7 mouse cellular contexts compared by ENCODE assay signal in genomic region chr4:76448678-76449465, GRCm38 (mm10).
DNase-seq lines count a peak whose midpoint lies in the region; ATAC-seq and TF ChIP-seq lines count a peak whose summit lies in the region.

No protein-coding gene starts in this region.

- H3K4me2 ChIP-seq in lung, postnatal 0 days (replicated peaks; ENCODE audit: low read depth, low read length), result peak overlapping the region; percentile 96
- peak overlapping the region; percentile 63 for H3K4me2 ChIP-seq in neural tube, embryonic 14.5 days (ENCODE audit: low read depth, low read length)

- no peaks in the 10 kb centered on the region for H3K4me1 ChIP-seq in lung, postnatal 0 days (ENCODE audit: insufficient read depth, low read depth, low read length)
- peaks cover 22% of the 10 kb centered on the region for H3K4me1 ChIP-seq in forebrain, embryonic 10.5 days
- H3K4me1 ChIP-seq in neural tube, embryonic 14.5 days (ENCODE audit: control insufficient read depth, insufficient read depth, low read length), result 0 out of 2 replicates have a peak, but pooled peaks cover 5% of the 10 kb centered on the region

- no peaks in the 10 kb centered on the region for H3K27me3 ChIP-seq in lung, postnatal 0 days (replicated peaks; ENCODE audit: insufficient read depth, low read length)
- H3K27me3 ChIP-seq in forebrain, embryonic 10.5 days (ENCODE audit: poor library complexity, severe bottlenecking), result peaks cover 13% of the 10 kb centered on the region
- no peaks in the 10 kb centered on the region for H3K27me3 ChIP-seq in neural tube, embryonic 14.5 days (ENCODE audit: control insufficient read depth, insufficient read depth, low read length)

- DNase-seq in lung, postnatal 0 days (ENCODE audit: low spot score), result peak; percentile 24
- DNase-seq in lung, postnatal 36 days, result no peak
- peak; percentile 23 for DNase-seq in forebrain, embryonic 10.5 days (ENCODE audit: extremely low spot score, low spot score)
- DNase-seq in kidney, postnatal 14 days, result peak; percentile 12
- no peak for DNase-seq in left cerebral cortex, postnatal 4 days
- no peak for DNase-seq in left cerebral cortex, adult 8-10 months (ENCODE audit: low spot score in 2 of 2)

- H3K27ac ChIP-seq in lung, postnatal 0 days (ENCODE audit: low read length), result peak overlapping the region; percentile 75
- peak overlapping the region; percentile 97 for H3K27ac ChIP-seq in forebrain, embryonic 10.5 days
- H3K27ac ChIP-seq in neural tube, embryonic 14.5 days (ENCODE audit: low read depth, low read length), result peak overlapping the region; percentile 96

- no peak for TF ChIP-seq EP300 in lung, postnatal 0 days (IDR thresholded peaks at IDR 0.05)

- intact Hi-C loops in left cerebral cortex, postnatal 4 days (cut with DNase I), result loop anchor here (10.0 kb wide), 1 partner anchor 154 kb away; no protein-coding TSS in a partner anchor

- peak overlapping the region; percentile 87 for H3K4me3 ChIP-seq in lung, postnatal 0 days (ENCODE audit: low read depth, low read length)
- H3K4me3 ChIP-seq in forebrain, embryonic 10.5 days, result peak overlapping the region; percentile 80
- peak overlapping the region; percentile 93 for H3K4me3 ChIP-seq in neural tube, embryonic 14.5 days (ENCODE audit: low read depth, low read length)

- H3K36me3 ChIP-seq in lung, postnatal 0 days (ENCODE audit: insufficient read depth, low read length), result no peaks in the 10 kb centered on the region
- H3K36me3 ChIP-seq in forebrain, embryonic 10.5 days (replicated peaks), result no peaks in the 10 kb centered on the region
- H3K36me3 ChIP-seq in neural tube, embryonic 14.5 days (ENCODE audit: control insufficient read depth, insufficient read depth, low read length), result no peaks in the 10 kb centered on the region

- TF ChIP-seq CTCF in lung, postnatal 0 days (IDR thresholded peaks at IDR 0.05), result no peak

- no peaks in the 10 kb centered on the region for H3K9me3 ChIP-seq in lung, postnatal 0 days (ENCODE audit: low read length)
- no peaks in the 10 kb centered on the region for H3K9me3 ChIP-seq in forebrain, embryonic 10.5 days
- H3K9me3 ChIP-seq in neural tube, embryonic 14.5 days (ENCODE audit: control insufficient read depth, low read length), result no peaks in the 10 kb centered on the region

- WGBS in lung, postnatal 0 days, result 2% methylated on average over 24 of the region's 24 CpGs
- under 1% methylated on average over 24 of the region's 24 CpGs for WGBS in forebrain, embryonic 10.5 days
- WGBS in neural tube, embryonic 14.5 days, result under 1% methylated on average over 24 of the region's 24 CpGs

- H3K9ac ChIP-seq in lung, postnatal 0 days (replicated peaks; ENCODE audit: low read depth), result peak overlapping the region; percentile 65
- H3K9ac ChIP-seq in neural tube, embryonic 14.5 days (replicated peaks; ENCODE audit: low read depth, low read length), result peak overlapping the region; percentile 94

- ATAC-seq in lung, postnatal 0 days, result no peak
- peak; percentile 15; the same call in 1 of the 2 replicates for ATAC-seq in neural tube, embryonic 14.5 days (ENCODE audit: low read depth)

Comparison
In these comparisons a context has a peak if more than half of its experiments do, and no peak if none do; other contexts are left out.
1. DNase-seq: peak in lung, postnatal 0 days (single experiment), forebrain, embryonic 10.5 days (single experiment) and kidney, postnatal 14 days (single experiment); none in lung, postnatal 36 days (single experiment), left cerebral cortex, postnatal 4 days (single experiment) and left cerebral cortex, adult 8-10 months (0 of 2).
2. Peak in every context shown above with its lines, with median percentiles within 50 percentile points of each other: H3K27ac ChIP-seq and H3K4me3 ChIP-seq.